Mouse (Mus musculus) adrenal gland, adult 18-20 months (tissue): ENCODE measurements around the gene Dctn1. TPM values are rescaled to one million over a fixed set of nuclear protein-coding genes. Genes with fewer than 3 reads are reported as not detected.

Experiments
- DNase-seq, 2 experiments: peaks; one replicate each; pipeline ENCODE4 v3.0.0; 2021 to 2022; ENCODE audit warnings: low spot score in 2 of 2
- total RNA-seq, 2 experiments: library from RNA; stranded (reverse); gene quantifications; 1 replicate in 1 of 2; 2 replicates in 1 of 2; pipeline ENCODE4 v1.2.3; 2021

Dctn1 gene
- total RNA-seq, 2 experiments from 2014 or later = 111 to 138 TPM

- DNase-seq = peak; percentile 73 to 75
These were observed 49.4 kb downstream of the Dctn1 start for GRCm38 (mm10) chr6:83215002-83215666.

- DNase-seq = no peak
These were observed 54.1 kb downstream of the Dctn1 start, which contains the start of gene Slc4a5 for GRCm38 (mm10) chr6:83219814-83220213. TSS of gene Slc4a5 (plus strand) at chr6:83219828.

GRCm38 (mm10) chr6:83231486-83231885, 65.8 kb downstream of the Dctn1 start:
- no peak for DNase-seq

GRCm38 (mm10) chr6:83233306-83233705, 67.6 kb downstream of the Dctn1 start:
- no peak for DNase-seq

- DNase-seq = no peak
These were observed 68.6 kb downstream of the Dctn1 start for GRCm38 (mm10) chr6:83234280-83234741.

DNA sequence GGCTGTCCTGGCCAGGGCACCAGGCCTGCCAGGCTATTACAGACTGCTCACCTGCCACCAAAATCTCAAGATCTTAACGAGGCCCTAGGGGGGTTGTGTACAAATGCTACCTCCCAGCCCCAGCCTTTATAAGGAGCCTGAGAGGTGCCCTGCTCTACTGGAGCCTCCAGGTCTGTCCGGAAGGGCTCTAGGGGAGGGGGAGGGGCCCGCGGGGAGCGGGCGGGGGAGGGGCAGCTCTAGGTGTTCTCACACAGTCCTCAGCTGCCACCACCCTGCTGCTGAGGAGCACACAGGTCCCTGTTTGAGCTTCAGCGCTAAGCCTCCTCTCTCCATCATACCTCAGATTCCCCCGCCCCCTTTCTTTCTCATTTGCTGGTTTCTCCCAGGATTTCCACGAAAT, 71.4 kb downstream of the Dctn1 start:
- DNase-seq = no peak

DNA sequence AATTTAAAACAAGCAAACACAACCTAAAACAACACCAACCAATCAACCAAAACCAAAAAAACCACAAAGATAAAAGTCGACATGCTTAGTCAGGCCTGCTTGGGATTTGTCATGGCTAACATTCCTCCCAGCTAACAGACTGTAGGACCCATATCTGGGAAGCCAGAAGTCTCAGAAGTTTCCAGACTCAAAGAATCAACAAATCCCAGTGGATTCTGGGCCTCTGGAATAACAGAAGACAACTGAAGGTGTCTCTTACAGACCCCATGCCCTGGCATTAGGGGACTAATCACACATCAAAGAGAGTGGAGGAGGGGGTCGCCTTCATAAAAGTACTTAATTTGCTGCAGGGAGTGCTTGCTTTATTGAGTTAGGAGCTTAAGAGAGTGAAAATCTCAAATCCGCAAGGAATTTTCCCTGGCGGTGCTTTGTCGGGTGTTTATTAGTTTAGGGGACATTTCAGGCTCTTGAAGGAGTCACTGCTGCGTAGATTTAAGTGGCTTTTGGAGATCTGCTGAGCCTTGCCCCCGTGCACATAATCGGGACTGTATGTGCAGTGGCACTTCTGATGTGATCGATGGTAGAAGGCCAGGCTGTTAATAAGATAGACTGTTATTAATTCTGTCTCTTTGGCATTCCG, 78.8 kb downstream of the Dctn1 start:
- no peak for DNase-seq

DNA sequence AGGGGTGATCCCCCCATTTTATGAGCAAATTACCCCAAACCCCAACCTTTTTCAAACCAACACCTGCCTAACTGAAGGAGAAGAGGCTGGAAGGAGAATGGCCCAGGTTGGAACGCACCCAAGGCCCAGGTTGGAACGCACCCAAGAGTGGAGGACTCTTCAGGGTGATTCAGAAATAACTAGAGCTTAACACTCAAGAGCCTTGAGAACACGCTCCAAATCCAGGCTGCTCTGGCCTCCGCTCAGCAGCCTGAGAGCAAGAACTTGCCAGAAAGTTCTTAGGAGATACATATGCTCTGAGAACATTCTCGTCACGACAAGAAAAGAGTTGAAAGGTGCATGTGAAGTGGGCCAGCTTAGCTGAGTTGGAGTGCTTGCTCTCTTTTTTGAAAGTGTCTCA, 79.4 kb downstream of the Dctn1 start:
- DNase-seq = peak; percentile 65 to 74

GRCm38 (mm10) chr6:83245997-83246396, 80.3 kb downstream of the Dctn1 start:
- no peak for DNase-seq

DNA sequence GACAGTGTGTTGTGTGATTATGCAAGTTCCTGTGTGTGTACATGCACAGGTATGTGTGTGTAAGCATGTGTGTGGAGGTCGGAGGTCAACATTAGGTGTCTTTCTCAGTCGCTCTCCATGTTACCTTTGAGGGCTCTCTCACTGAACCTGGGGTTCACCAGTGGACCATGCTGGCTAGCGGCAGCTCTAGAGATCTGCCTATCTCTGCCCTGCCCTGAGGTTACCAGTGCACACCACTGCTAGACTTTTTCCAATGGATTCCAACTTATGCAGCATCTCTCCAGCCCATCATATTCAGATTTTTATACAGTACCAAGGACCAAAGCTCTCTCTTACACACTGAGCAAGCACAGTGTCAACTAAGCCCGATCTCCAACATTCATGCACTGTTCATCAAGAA, 81.0 kb downstream of the Dctn1 start:
- DNase-seq = no peak

- no peak for DNase-seq
These were observed 81.4 kb downstream of the Dctn1 start for GRCm38 (mm10) chr6:83247153-83247552.

Other genes starting within 250 kb of the Dctn1 start
- gene Sema4f, start 226.2 kb upstream of the Dctn1 start, total RNA-seq = under 1 TPM; 0.74 to 0.76 TPM
- not detected for gene M1ap, start 219.0 kb upstream of the Dctn1 start, total RNA-seq
- gene Dok1, start 132.4 kb upstream of the Dctn1 start, total RNA-seq = 1 to 10 TPM; 7.0 to 7.2 TPM
- gene Loxl3, start 131.7 kb upstream of the Dctn1 start, total RNA-seq = 1 to 10 TPM; 1.6 to 1.8 TPM
- 100 to 1,000 TPM; 175 to 219 TPM for gene Aup1, start 111.4 kb upstream of the Dctn1 start, total RNA-seq
- gene Htra2, start 110.6 kb upstream of the Dctn1 start, total RNA-seq = 10 to 100 TPM; 44.0 to 55.2 TPM
- 1 to 10 TPM; 2.2 to 3.3 TPM for gene Dqx1, start 108.1 kb upstream of the Dctn1 start, total RNA-seq
- 10 to 100 TPM in 1 of 2 experiments, 1 to 10 TPM in 1; 6.0 to 12.8 TPM for gene Tlx2, start 95.6 kb upstream of the Dctn1 start, total RNA-seq
- gene Pcgf1, start 88.1 kb upstream of the Dctn1 start, total RNA-seq = 10 to 100 TPM; 36.4 to 39.3 TPM
- 1 to 10 TPM; 5.0 to 7.6 TPM for gene Lbx2, start 79.6 kb upstream of the Dctn1 start, total RNA-seq
- 1 to 10 TPM; 4.4 to 5.8 TPM for gene Ccdc142, start 64.3 kb upstream of the Dctn1 start, total RNA-seq
- 1 to 10 TPM; 4.0 to 5.1 TPM for gene Gm42688, start 64.3 kb upstream of the Dctn1 start, total RNA-seq
- gene Mrpl53, start 56.9 kb upstream of the Dctn1 start, total RNA-seq = 100 to 1,000 TPM in 1 of 2 experiments, 10 to 100 TPM in 1; 99.5 to 107 TPM
- 10 to 100 TPM; 38.2 to 57.2 TPM for gene Mogs, start 50.4 kb upstream of the Dctn1 start, total RNA-seq
- gene Wbp1, start 44.4 kb upstream of the Dctn1 start, total RNA-seq = 10 to 100 TPM; 84.3 to 89.0 TPM
- gene Ino80b, start 40.5 kb upstream of the Dctn1 start, total RNA-seq = 10 to 100 TPM; 20.1 to 20.7 TPM
- 1 to 10 TPM; 4.7 to 6.6 TPM for gene Rtkn, start 30.5 kb upstream of the Dctn1 start, total RNA-seq
- gene Wdr54, start 9.5 kb upstream of the Dctn1 start, total RNA-seq = 1 to 10 TPM; 1.9 to 3.6 TPM
- gene 1700003E16Rik, start 9.5 kb upstream of the Dctn1 start, total RNA-seq = 1 to 10 TPM; 1.1 to 1.4 TPM
- under 1 TPM in 1 of 2 experiments, not detected in 1; 0.07 TPM for gene Slc4a5, start 53.9 kb downstream of the Dctn1 start, total RNA-seq
- gene Mthfd2, start 160.0 kb downstream of the Dctn1 start, total RNA-seq = 10 to 100 TPM; 12.3 to 24.1 TPM
- gene Mob1a, start 160.1 kb downstream of the Dctn1 start, total RNA-seq = 10 to 100 TPM; 67.7 to 79.2 TPM
- 100 to 1,000 TPM; 257 to 284 TPM for gene Bola3, start 183.2 kb downstream of the Dctn1 start, total RNA-seq